Mouse (Mus musculus) adrenal gland, postnatal 4 days (tissue): ENCODE data around the gene Grin2a. TPM values are rescaled to one million over a fixed set of nuclear protein-coding genes. Genes with fewer than 3 reads are reported as not detected.

Experiments used
- DNase-seq, 2 experiments: peaks; one replicate each; pipeline ENCODE4 v3.0.0; 2021 to 2022; ENCODE audit warnings: low spot score in 2 of 2, mixed read lengths in 2 of 2
- total RNA-seq, 2 experiments: library from RNA; stranded (reverse); gene quantifications; 2 replicates each; pipeline ENCODE4 v1.2.3; 2021

The Grin2a gene
- total RNA-seq, 2 experiments from 2014 or later = 2.9 TPM

GRCm38 (mm10) chr16:9754061-9754460 is 241.3 kb downstream of the Grin2a start:
- DNase-seq = no peak

DNA sequence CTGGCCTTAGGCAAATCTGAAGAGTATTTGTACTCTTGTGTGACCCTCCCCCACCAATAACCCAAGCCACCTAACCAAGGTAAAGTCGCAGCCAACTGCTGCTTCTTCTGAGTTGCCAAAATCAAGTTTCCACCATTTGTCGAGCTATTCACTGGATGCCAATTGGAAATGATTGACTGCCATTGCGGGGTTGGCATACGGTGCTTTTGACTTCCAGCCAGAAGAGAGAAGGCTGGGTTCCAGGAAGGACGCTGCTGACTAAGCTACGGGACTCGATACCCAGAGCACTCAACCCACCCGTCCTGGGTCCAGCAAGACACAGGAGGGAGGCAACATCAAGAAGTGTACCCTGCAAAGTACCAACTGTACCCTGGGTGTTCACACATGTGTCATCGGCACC is 242.3 kb downstream of the Grin2a start:
- no peak for DNase-seq

DNA sequence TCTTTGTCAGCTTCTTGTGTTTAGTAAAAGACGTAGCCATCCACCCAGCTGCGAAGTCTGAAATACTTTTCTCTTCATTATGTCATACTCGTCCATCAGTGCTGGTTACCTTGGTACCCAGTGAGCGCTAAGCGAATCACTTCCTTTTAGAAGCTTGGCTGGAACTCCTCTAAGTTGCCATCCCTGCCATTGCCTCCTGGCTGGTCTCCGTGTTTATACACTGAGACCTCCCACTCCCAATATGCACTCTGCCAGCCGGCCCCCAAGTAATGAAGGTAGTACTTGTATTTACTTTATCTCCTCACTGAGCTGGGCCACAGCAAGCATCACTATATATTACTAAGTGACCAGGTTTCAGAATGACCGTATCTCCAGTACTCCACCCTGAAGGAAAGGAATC is 242.8 kb downstream of the Grin2a start:
- no peak for DNase-seq

DNA sequence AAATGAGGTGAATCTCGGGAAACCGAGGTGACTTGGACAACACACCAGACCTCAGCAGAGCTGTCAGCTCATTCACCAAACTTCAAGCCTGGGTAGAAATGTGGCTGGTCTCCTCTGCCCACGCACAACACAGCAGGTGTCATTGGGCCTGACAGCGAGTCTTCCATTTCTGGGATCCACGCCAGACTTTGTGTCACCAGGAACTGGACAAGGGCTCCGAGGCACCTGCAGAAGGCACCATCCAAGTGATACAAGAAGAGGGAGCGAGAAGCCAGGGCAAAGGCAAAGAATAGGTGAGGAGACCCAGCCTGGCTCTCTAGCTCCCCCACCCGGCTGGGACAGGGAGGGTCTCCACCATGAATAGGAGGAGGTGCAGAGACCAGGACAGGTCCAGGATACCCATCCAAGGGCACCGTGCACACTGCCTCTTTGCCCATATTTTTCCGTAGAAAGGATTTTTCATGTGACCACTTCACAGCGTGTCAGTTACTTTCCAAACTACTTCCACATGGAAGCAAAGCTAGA is 244.3 kb downstream of the Grin2a start:
- DNase-seq = no peak

- no peak for DNase-seq
Observed at GRCm38 (mm10) chr16:9749661-9750060, 245.7 kb downstream of the Grin2a start.

GRCm38 (mm10) chr16:9742443-9742842 is 252.9 kb downstream of the Grin2a start:
- DNase-seq = no peak

DNA sequence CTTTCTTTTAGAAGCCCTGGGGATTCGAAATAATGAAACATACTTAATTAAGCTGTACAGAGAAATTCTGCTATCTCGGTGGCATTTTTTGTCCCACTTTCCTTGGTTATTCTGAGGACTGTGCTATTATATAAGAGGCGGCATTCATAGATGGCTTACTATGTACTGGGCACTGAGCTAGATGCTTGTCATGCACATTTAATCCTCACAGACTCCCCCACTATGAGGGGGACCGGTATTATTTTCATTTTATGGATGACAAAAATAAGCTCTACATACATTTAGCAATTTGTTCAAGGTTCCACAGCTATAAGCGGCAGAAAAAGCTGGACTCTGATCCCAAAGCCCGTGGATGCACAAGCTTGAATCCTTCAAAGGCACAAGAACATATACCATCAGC is 256.7 kb downstream of the Grin2a start:
- no peak for DNase-seq

DNA sequence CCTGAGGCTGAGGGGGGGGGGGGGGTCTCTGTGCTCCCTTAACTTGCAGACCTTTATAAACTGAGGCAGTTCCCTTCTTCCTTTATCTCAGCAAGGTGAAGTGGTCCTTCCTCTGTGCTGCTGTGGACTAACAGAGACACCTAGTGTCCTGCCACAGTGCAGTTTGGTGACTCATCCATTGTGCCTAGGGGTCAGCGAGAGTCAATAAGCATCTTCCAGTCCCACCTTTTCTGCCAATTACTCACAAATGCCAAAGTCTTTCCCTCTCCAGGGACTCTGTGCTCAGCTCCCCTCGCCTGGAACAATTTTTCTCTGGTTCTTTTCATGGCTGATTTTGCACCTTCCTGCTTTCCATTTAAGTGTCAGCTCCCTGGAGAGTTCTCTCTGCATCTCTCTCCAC is 258.2 kb downstream of the Grin2a start:
- DNase-seq = no peak

DNA sequence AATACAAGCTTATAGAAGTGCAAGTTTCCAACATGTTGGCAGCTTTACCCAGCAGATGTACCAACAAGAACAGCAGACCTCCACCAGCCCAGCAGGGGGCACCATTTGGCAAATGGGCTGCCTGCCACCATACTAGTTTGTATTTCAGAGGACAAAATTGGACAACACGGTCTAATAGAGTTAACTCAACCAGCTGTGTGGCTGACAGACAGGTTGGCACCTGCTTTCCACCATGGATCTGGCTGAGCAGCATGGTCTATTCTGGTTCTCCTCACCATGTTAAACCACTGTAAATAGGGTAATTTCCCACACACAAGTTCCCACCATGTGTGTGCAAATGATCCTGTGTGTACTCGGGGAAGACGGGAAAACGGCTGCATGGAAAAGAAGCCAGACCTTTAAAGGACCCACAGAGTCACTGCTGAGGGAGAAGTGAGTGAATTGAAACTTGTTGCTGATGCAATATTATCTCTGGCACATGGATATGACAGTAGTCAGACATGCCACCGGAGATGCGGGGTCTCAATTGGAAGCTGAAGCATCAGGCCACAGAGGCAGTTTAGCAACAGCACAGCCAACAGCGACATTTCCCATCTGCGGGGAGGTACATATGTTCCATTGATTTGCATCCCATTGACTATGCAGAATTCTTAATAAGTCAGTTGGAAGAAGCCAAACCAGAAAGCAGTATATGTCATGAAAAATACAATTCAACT is 259.8 kb downstream of the Grin2a start:
- DNase-seq = no peak

GRCm38 (mm10) chr16:9727603-9728002 is 267.8 kb downstream of the Grin2a start:
- DNase-seq = no peak

GRCm38 (mm10) chr16:9725578-9726113 is 269.7 kb downstream of the Grin2a start:
- DNase-seq = no peak

DNA sequence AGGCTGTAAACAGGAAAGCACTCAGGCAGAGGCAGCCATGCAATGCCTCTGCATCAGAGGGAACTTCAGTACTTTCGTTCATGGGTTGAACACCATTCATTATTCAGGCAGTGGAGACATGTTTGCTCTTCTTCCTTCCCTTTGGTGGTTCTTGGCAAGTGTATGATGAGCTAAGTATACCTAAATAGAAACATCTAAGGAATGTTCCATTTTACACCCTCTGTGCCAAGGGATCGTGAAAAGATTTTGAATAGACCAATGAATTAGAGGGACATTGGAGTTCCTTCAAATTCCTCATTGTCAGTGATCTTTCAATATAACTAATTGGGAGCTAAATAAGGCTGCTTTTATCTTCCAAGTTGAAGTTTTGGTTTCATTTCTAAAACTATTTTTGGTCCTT is 284.0 kb downstream of the Grin2a start:
- DNase-seq = no peak

DNA sequence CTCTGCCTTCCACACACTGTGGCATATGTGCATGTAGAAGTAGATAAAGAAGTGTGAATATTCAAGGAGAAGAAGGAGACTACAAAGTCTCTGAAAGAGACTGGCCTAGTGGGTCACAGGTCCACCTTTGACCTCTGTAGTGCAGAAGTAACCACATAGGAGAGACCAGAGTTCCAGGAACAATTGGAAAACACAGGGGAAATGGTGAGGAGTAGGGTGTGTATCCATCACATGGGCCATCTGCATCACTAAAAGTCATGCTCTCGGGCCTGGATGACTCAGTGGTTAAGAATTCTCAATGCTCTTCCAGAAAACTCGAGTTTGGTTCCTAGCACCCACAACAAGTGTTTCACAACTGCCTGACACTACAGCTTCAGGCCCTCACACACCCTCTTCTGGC is 285.4 kb downstream of the Grin2a start:
- no peak for DNase-seq

DNA sequence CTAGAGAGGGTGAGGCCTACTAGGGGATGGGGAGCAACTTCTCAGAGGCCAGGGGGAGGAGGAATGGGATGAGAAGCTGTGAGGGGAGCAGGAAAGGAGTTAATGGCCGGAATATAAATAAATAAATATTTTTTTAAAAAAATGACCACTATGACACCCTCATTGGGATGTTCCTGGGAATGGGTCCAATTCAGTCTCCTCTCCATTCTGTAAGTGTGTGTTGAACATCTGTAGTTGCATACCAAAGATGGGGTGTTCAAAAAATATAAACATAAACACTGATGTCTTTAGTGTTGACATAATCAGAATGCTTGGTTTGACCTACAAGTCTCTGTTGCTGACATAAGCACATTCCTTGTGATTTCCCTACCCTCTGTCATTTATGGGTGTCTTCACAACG is 298.2 kb downstream of the Grin2a start:
- DNase-seq = no peak

DNA sequence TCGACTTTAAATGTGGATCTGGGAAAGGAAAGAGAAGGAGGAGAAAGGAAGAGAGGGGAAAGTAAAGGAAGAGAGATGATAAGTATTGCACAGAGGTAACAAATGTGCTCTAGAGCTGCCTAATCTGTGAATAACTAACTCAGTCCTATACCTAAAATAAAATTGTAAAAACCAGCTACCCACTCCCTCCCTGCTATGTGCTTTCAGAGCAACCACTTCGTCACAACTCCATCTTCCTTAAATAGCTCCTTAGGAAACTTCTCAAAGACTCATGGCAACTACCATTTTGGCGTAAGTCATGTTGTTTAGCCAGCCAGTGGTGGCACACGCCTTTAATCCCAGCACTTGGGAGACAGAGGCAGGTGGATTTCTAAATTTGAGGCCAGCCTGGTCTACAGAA is 301.3 kb downstream of the Grin2a start:
- DNase-seq = no peak

DNA sequence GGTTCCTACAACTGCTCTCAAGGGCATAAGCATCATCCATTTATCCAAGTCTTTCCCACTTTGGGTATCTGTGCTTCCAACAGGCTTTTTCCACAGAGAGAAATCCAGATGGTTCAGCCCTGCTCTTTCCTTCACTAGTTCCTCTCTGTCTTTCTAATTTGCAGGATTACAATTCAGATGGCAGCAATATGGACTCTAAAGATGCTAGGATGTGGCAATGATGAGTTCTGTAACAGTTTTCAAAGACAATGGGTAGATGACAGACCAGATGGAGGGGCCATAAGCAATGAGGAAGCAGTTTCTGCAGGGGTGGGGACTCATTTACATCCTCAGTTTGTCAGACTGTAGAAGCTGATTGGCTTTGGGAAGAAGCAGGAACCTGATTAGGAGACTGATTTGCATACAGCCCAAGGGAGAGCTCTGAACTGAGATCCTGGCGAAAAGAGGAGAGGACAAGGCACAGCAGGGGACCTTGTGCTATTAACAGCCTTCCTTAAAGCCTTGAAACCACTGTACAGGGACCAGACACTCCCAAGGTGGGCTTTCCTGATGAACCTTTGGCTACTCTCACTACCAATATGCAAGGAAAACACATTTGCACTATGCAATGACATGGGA is 306.7 kb downstream of the Grin2a start:
- DNase-seq = no peak

DNA sequence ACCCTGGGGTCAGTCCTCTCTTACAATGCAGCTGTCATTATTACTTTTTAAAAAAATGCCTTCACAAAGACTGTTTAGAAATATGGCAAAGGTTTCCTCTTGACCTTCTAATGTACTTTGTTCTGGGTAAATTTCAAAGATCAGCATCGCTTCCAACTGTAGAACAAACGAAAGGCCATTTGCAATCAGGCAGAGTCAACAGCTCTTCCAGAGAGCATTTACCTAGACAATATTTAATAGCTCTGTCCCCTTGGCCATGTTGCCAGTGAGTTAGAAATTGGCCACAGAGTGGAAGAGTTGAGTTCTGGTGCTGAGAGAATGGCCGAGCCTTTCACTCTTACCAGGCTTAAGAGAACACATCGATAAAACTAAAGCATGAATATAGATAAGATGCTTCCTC is 314.8 kb downstream of the Grin2a start:
- DNase-seq = no peak

- DNase-seq = no peak
Observed at GRCm38 (mm10) chr16:9679994-9680393, 315.4 kb downstream of the Grin2a start.

DNA sequence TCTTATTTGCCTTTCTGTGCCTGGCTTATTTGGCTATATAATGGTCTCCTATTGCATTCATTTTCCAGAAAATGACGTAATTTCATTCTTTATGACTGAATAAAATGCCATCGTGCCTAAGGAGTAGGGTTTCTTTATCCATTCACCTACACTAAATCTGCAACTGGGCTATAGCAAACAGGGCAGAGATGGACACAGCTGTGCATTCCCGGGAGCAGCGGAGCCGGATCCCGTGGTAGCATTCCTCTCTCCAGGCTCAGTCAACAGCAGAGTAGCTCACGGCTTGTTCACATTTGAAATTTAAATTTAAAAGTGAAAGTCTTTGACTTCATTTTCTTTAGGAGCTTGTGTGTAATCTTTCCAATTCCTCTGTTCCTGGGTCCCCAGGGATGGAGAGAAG is 316.6 kb downstream of the Grin2a start:
- no peak for DNase-seq

DNA sequence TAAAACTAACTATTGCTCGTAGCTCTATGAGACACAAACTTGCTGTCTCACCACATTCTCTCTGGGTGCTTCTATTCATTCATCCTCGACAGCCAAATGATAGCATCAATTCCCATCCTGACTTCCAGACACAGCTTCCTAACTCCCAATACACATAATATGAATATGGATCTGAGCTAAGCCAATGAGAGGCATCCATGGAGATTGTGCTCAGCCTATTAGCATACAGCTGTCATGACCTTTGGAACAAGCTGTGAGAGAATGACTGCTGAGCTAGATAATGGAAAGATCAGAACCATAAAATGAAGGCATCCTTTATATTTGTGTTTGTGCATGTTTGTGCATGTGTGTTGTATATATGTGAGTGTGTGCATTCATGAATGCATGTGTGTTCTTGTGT is 323.0 kb downstream of the Grin2a start:
- DNase-seq = no peak

GRCm38 (mm10) chr16:9671222-9671621 is 324.1 kb downstream of the Grin2a start:
- DNase-seq = no peak

DNA sequence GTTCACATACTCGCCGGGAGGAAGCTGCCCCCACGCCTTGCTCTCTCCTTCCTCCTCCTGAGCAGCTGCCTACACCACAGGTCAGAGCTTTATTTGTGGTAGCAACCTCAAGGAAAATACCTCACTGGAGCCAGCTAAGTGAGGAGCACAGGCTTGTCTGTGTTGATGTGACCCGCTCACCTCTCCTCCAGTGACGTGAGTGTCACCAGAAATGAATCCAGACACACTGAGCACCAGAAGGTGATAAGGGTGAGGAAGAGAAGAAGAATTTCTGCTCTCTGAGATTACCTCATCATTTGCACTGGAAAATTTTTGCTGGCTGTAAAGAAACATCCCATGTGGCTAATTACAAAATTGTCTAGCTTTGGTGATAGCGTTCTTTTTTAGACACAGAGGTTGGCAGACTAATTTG is 324.6 kb downstream of the Grin2a start:
- DNase-seq = no peak

DNA sequence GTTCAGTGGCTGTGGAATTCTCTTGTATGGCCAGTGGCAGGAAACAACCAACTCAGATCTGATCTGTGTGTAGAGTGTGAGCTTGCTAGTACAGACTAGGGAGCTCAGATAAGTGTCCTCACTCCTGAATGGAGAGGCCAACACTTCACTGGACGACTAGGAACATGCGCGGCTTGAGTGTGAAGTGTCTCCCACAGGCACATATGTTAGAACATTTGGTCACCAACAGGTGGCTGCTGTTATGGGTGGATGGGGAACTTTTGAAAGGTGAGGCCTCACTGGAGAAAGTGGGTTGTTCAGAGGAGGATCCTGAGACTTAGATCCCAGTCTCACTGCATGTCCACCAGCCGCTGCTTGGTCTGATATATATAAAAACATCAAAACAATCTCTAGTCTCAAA is 329.5 kb downstream of the Grin2a start:
- DNase-seq = no peak
